Mouse (Mus musculus): Measurements from ENCODE around the gene Nfe2.
A peak's percentile ranks its signal among the peaks of the same experiment; 100 is the strongest.
"Not testable (repeated sequence)": the region's sequence is repeated elsewhere in the genome, so short reads cannot be mapped to it uniquely, and the experiment has no call there.

Nfe2 gene

GRCm38 (mm10) chr15:103290417-103290816 is 32.2 kb upstream of the Nfe2 start:
- no peak for DNase-seq

- DNase-seq, result no peak
Measured at GRCm38 (mm10) chr15:103289600-103289999, 31.4 kb upstream of the Nfe2 start.

- DNase-seq, result no peak
Measured at GRCm38 (mm10) chr15:103285778-103286417, 27.7 kb upstream of the Nfe2 start.

GRCm38 (mm10) chr15:103284647-103285046 is 26.4 kb upstream of the Nfe2 start:
- no peak for DNase-seq

GRCm38 (mm10) chr15:103284066-103284465 is 25.9 kb upstream of the Nfe2 start:
- peak; percentile 67 for DNase-seq

GRCm38 (mm10) chr15:103281465-103282205 is 23.4 kb upstream of the Nfe2 start:
- no peak for DNase-seq

GRCm38 (mm10) chr15:103280817-103281464 is 22.7 kb upstream of the Nfe2 start:
- DNase-seq, result peak; percentile 81

GRCm38 (mm10) chr15:103279750-103280149 is 21.5 kb upstream of the Nfe2 start:
- peak; percentile 76 for DNase-seq

GRCm38 (mm10) chr15:103277949-103278348 is 19.7 kb upstream of the Nfe2 start:
- no peak for DNase-seq

- DNase-seq, result not testable (repeated sequence)
Measured at GRCm38 (mm10) chr15:103275943-103276342, 17.7 kb upstream of the Nfe2 start.

- peak; percentile 96 for DNase-seq
Measured at GRCm38 (mm10) chr15:103272419-103273279, 14.4 kb upstream of the Nfe2 start, which contains the start of gene Copz1. Copz1 (plus strand) TSS chr15:103272714.

GRCm38 (mm10) chr15:103268903-103269302 is 10.7 kb upstream of the Nfe2 start:
- DNase-seq, result no peak

- DNase-seq, result no peak
Measured at GRCm38 (mm10) chr15:103264794-103265193, 6.6 kb upstream of the Nfe2 start.

- peak; percentile 57 for DNase-seq
Measured at GRCm38 (mm10) chr15:103259989-103260388, 1.8 kb upstream of the Nfe2 start.

- DNase-seq, result peak; percentile 68
Measured at GRCm38 (mm10) chr15:103259162-103259561, 959 bp upstream of the Nfe2 start.

- no peak for DNase-seq
Measured at GRCm38 (mm10) chr15:103256210-103256986, 1.8 kb downstream of the Nfe2 start.

GRCm38 (mm10) chr15:103255169-103255568 is 3.0 kb downstream of the Nfe2 start:
- peak; percentile 92 for DNase-seq

- DNase-seq, result peak; percentile 44
Measured at GRCm38 (mm10) chr15:103253352-103253751, 4.9 kb downstream of the Nfe2 start.

- peak; percentile 87 for DNase-seq
Measured at GRCm38 (mm10) chr15:103252660-103253059, 5.5 kb downstream of the Nfe2 start.

GRCm38 (mm10) chr15:103251595-103251994 is 6.6 kb downstream of the Nfe2 start:
- DNase-seq, result peak; percentile 91

GRCm38 (mm10) chr15:103250195-103250740 is 7.9 kb downstream of the Nfe2 start:
- peak; percentile 91 for DNase-seq

- not testable (repeated sequence) for DNase-seq
Measured at GRCm38 (mm10) chr15:103249511-103249910, 8.7 kb downstream of the Nfe2 start.
